Mouse (Mus musculus): ENCODE data around the gene Dnajb12.

DNA sequence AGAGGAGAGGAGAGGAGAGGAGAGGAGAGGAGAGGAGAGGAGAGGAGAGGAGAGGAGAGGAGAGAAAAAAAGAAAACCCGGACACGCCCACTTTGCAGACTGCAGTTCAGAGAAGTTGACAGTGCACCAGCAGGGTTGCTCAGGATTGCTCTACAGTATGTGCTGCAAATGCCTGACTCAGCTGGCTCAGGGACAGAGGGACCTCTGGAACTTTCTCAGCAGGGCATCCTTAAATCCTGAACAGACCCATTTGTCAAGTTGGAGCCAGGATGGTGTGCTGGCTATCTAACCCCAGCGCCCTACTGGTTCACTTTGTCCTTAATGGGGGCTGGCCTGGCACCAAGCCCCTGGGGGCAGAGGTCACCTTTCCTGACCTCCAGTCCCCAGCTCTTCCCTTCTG is 54.7 kb downstream of the Dnajb12 start:
- TF ChIP-seq CTCF (IDR thresholded peaks at IDR 0.05 in 2 of 3, conservative IDR thresholded peaks at IDR 0.05 in 1 of 3; ENCODE audit: control insufficient read depth in 1 of 3, insufficient read depth in 1 of 3, low read depth in 2 of 3, low read length in 3 of 3, poor library complexity in 1 of 3, severe bottlenecking in 1 of 3), result no peak
- TF ChIP-seq ZNF384 (IDR thresholded peaks at IDR 0.05; ENCODE audit: low read depth, low read length), result no peak

All from MEL (cell line).